10 mouse cellular contexts compared by ENCODE assay signal in the genomic region with DNA sequence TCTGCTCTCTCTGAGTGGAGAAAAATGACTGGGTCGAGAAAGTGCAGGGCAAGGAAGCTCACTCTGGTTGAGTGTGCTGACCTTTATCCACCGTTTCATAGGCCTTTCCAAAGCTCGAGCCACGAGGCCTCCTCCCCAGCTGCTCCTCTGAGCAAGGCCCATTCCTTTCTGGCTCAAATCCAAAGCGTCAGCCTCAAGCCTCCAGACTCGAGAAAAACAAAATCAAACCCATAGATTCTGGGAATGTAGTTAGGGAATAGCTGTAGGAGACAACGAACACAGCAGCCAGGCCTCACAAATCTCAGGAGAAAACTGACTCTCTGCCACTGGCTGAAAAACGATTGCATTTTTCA. TPM values are rescaled to one million over a fixed set of nuclear protein-coding genes. Genes with fewer than 3 reads are reported as not detected.
A peak's percentile ranks its signal among the peaks of the same experiment; 100 is the strongest.
DNase-seq lines count a peak whose midpoint lies in the region; ATAC-seq and TF ChIP-seq lines count a peak whose summit lies in the region.
"Had no signal": no experiment of that assay in that cellular context is flagged by ENCODE, and none has a peak within 500 bp of the region (broad histone marks: within the 10 kb centered on the region; RNA-seq: fewer than 3 reads in every experiment).

No protein-coding gene starts in this region.

- no peak overlapping the region for H3K9ac ChIP-seq in limb, embryonic 15.5 days
- H3K9ac ChIP-seq: midbrain, embryonic 12.5 days had no signal

- H3K36me3 ChIP-seq in limb, embryonic 15.5 days = peaks cover 5% of the 10 kb centered on the region
- H3K36me3 ChIP-seq: midbrain, embryonic 12.5 days had no signal

- TF ChIP-seq CTCF in brain, embryonic 14.5 days (IDR thresholded peaks at IDR 0.05; ENCODE audit: borderline replicate concordance, extremely low read depth, insufficient read depth, insufficient read length) = no peak

- H3K27me3 ChIP-seq in limb, embryonic 15.5 days = no peaks in the 10 kb centered on the region
- H3K27me3 ChIP-seq: midbrain, embryonic 12.5 days had no signal

- ATAC-seq in limb, embryonic 15.5 days (ENCODE audit: insufficient number of reproducible peaks, low FRiP score, low TSS enrichment, low read depth) = no peak

- no peak overlapping the region for H3K4me3 ChIP-seq in limb, embryonic 15.5 days
- H3K4me3 ChIP-seq: midbrain, embryonic 12.5 days had no signal

- peak overlapping the region; percentile 80 for H3K27ac ChIP-seq in limb, embryonic 15.5 days
- H3K27ac ChIP-seq: midbrain, embryonic 12.5 days had no signal

- no peak overlapping the region for H3K4me2 ChIP-seq in limb, embryonic 15.5 days
- H3K4me2 ChIP-seq: midbrain, embryonic 12.5 days had no signal

- no peak for TF ChIP-seq POLR2A in brain, embryonic 14.5 days (IDR thresholded peaks at IDR 0.05; ENCODE audit: borderline replicate concordance, extremely low read depth, insufficient read depth, insufficient read length, poor library complexity, severe bottlenecking)

- H3K9me3 ChIP-seq in limb, embryonic 15.5 days = no peaks in the 10 kb centered on the region
- H3K9me3 ChIP-seq: midbrain, embryonic 12.5 days had no signal

- WGBS in limb, embryonic 15.5 days = 14% methylated on average over 8 of the region's 8 CpGs

- peak; percentile 11 for DNase-seq in heart, adult 8-10 months (ENCODE audit: low spot score)
- DNase-seq in heart, postnatal 25 days (ENCODE audit: low spot score) = no peak
- peak; percentile 83 for DNase-seq in brain, embryonic 14.5 days (ENCODE audit: low read depth)
- DNase-seq in heart, postnatal 14 days = peak; percentile 10 to 43
- no peak for DNase-seq in natural killer cell, adult 2 months (ENCODE audit: low spot score in 2 of 2)
- DNase-seq in left cerebral cortex, adult 9 months (ENCODE audit: low spot score in 2 of 2) = no peak
- DNase-seq in layer of hippocampus, adult 18-20 months (ENCODE audit: low spot score in 2 of 2) = no peak
- DNase-seq: cerebellum, adult 8-10 months had no signal

- intact Hi-C loops in heart, postnatal 25 days (cut with DNase I) = no loop called here
- intact Hi-C loops in heart, postnatal 14 days (cut with DNase I) = no loop called here

- peaks cover 39% of the 10 kb centered on the region for H3K4me1 ChIP-seq in limb, embryonic 15.5 days

RNA-seq across cellular contexts. Expression of a gene that starts 26.6 kb away (rescaled TPM):
- 1 to 10 TPM in 1 of 4 experiments, under 1 TPM in 3; 0.11 to 1.3 (median 0.27) TPM for total RNA-seq in heart, adult 8-10 months (2022)
- total RNA-seq in heart, postnatal 25 days (2021) = under 1 TPM; 0.20 to 0.29 TPM
- polyA plus RNA-seq in brain, embryonic 14.5 days (2012; rRNA removed) = 4.5 and 6.5 TPM in 2 replicates
- under 1 TPM; 0.26 to 0.27 TPM for total RNA-seq in heart, postnatal 14 days (2021)
- 0.92 and 0.99 TPM in 2 replicates for polyA plus RNA-seq in limb, embryonic 15.5 days (2015; fragmentation: Nextera tagmentation; extraction: Ambion mirVana)
- 10 to 100 TPM; 86.9 to 88.0 TPM for total RNA-seq in layer of hippocampus, adult 18-20 months (2021)

Comparison
In these comparisons a context has a peak if more than half of its experiments do, and no peak if none do; other contexts are left out.
1. DNase-seq: peak in heart, adult 8-10 months (single experiment), brain, embryonic 14.5 days (single experiment) and heart, postnatal 14 days (2 of 2); none in heart, postnatal 25 days (single experiment), natural killer cell, adult 2 months (0 of 2), left cerebral cortex, adult 9 months (0 of 2) and layer of hippocampus, adult 18-20 months (0 of 2).
2. RNA of a gene that starts 26.6 kb away (total RNA-seq): 86.9 to 88.0 TPM in layer of hippocampus, adult 18-20 months; 0.11 to 1.3 TPM in heart, adult 8-10 months, 0.20 to 0.29 TPM in heart, postnatal 25 days and 0.26 to 0.27 TPM in heart, postnatal 14 days; every median in the first group is over 10 times any median in the second.